Mouse (Mus musculus) brain, embryonic 14.5 days (tissue): Measurements from ENCODE around the gene Vps13a.

Experiments
- CTCF ChIP-seq: fragments of 200-500 bp; IDR thresholded peaks from 2 replicates; pipeline ENCODE4 v1.5.1; 2012; ENCODE audit warnings: inconsistent platforms, mild to moderate bottlenecking, moderate library complexity, borderline replicate concordance; ENCODE audit not compliant: insufficient read depth, insufficient read length; ENCODE audit errors: extremely low read depth
- POLR2A ChIP-seq: fragments of 200-500 bp; IDR thresholded peaks from 2 replicates; pipeline ENCODE4 v1.6.1; 2012; ENCODE audit warnings: mild to moderate bottlenecking, inconsistent platforms, borderline replicate concordance; ENCODE audit not compliant: poor library complexity, insufficient read depth, insufficient read length, severe bottlenecking; ENCODE audit errors: extremely low read depth

- TF ChIP-seq CTCF (no peak), POLR2A (no peak)
These were observed 43.9 kb downstream of the Vps13a start for GRCm38 (mm10) chr19:16736854-16737253.
